In the genomic region with DNA sequence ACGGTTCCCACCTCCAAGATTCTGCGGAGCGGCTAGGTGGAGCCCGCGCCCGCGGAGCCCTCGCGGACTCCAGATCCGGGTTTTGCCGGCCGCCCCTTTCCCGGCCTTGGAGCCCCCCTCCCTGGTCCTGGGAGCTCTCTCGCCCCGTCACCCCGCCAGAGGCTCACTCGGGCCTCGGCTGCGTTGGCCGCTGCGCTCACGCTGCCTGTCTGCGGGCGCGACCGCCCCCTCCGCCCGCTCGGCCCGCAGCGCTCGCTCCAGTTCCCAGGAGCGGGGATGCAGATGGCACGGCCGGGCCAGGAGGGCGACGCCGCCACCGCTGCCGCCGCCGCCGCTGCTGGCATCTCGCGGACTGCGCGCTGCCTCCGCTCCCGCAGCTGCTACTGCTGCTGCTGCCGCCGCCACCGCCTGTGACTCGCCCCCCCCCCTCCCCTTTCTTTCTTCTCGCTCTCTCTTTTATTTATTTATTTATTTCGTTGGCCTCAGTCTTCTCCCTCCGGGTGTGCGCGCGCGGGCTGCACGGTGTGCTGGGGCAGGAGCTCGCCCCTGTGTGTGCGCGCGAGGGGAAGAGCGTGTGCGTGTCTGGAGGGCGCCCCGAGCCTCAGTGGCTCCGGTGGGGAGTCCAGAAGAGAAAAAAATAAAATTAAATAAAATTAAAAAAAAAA, we compare ENCODE assay signal across 8 mouse cellular contexts. TPM values are rescaled to one million over a fixed set of nuclear protein-coding genes. Genes with fewer than 3 reads are reported as not detected.
DNase-seq lines count a peak whose midpoint lies in the region; ATAC-seq and TF ChIP-seq lines count a peak whose summit lies in the region.

A gene (plus strand): TSS at position 549 of the 665 bp plus-strand sequence.

- peak within 1 kb of the TSS; percentile 89 for H3K4me2 ChIP-seq in forebrain, embryonic 15.5 days (replicated peaks)
- H3K4me2 ChIP-seq in liver, postnatal 0 days (ENCODE audit: low read depth, low read length), result peak within 1 kb of the TSS; percentile 84

- TF ChIP-seq CTCF in ES-Bruce4 (IDR thresholded peaks at IDR 0.05; ENCODE audit: low read depth, low read length), result no peak
- TF ChIP-seq CTCF in layer of hippocampus, adult 2 months (conservative IDR thresholded peaks at IDR 0.05), result peak; percentile 31; the same call in 1 of the 2 replicates
- no peak for TF ChIP-seq CTCF in liver, postnatal 0 days (IDR thresholded peaks at IDR 0.05; ENCODE audit: low read depth)
- no peak for TF ChIP-seq CTCF in olfactory bulb, adult 2 months (IDR thresholded peaks at IDR 0.05; ENCODE audit: insufficient read depth, low read depth, low read length)

- peak within 1 kb of the TSS; percentile 73 for H3K4me3 ChIP-seq in ES-Bruce4 (ENCODE audit: low read depth, low read length)
- H3K4me3 ChIP-seq in forebrain, embryonic 15.5 days, result peak within 1 kb of the TSS; percentile 77
- H3K4me3 ChIP-seq in layer of hippocampus, adult 2 months, result peak within 1 kb of the TSS; percentile 63
- H3K4me3 ChIP-seq in liver, postnatal 0 days (ENCODE audit: low read depth, low read length), result peak within 1 kb of the TSS; percentile 55
- H3K4me3 ChIP-seq in olfactory bulb, adult 2 months (ENCODE audit: insufficient read depth, low read depth, low read length), result peak within 1 kb of the TSS; percentile 97

- TF ChIP-seq POLR2A in ES-Bruce4 (IDR thresholded peaks at IDR 0.05; ENCODE audit: insufficient read depth, low read length), result no peak
- peak; percentile 85 for TF ChIP-seq POLR2A in olfactory bulb, adult 2 months (IDR thresholded peaks at IDR 0.05; ENCODE audit: insufficient read depth, low read depth, low read length)

- H3K27me3 ChIP-seq in ES-Bruce4 (ENCODE audit: control insufficient read depth, insufficient read depth, low read length, poor library complexity, severe bottlenecking), result peaks cover 18% of the 10 kb centered on the region
- peaks cover 5% of the 10 kb centered on the region; the same call in 1 of the 2 replicates for H3K27me3 ChIP-seq in forebrain, embryonic 15.5 days
- H3K27me3 ChIP-seq in liver, postnatal 0 days (ENCODE audit: insufficient read depth, low read length), result peaks cover 54% of the 10 kb centered on the region

- H3K36me3 ChIP-seq in ES-Bruce4 (ENCODE audit: control insufficient read depth, insufficient read depth, low read length, poor library complexity, severe bottlenecking), result no peaks in the 10 kb centered on the region
- no peaks in the 10 kb centered on the region for H3K36me3 ChIP-seq in forebrain, embryonic 15.5 days
- H3K36me3 ChIP-seq in liver, postnatal 0 days (replicated peaks; ENCODE audit: insufficient read depth, low read length), result no peaks in the 10 kb centered on the region

- intact Hi-C loops in heart, postnatal 10 days (cut with DNase I), result loop anchor here (5.0 kb wide), 2 partner anchors 53 to 503 kb away; no protein-coding TSS in a partner anchor

- no peak for TF ChIP-seq EP300 in ES-Bruce4 (IDR thresholded peaks at IDR 0.05; ENCODE audit: insufficient read depth, low read depth, low read length)
- no peak for TF ChIP-seq EP300 in liver, postnatal 0 days (IDR thresholded peaks at IDR 0.05; ENCODE audit: low read depth)

- H3K4me1 ChIP-seq in ES-Bruce4 (ENCODE audit: control insufficient read depth, insufficient read depth, low read length), result no peaks in the 10 kb centered on the region
- H3K4me1 ChIP-seq in forebrain, embryonic 15.5 days, result peaks cover 22% of the 10 kb centered on the region
- no peaks in the 10 kb centered on the region; the same call in none of the 2 replicates for H3K4me1 ChIP-seq in liver, postnatal 0 days (ENCODE audit: insufficient read depth)
- H3K4me1 ChIP-seq in olfactory bulb, adult 2 months (ENCODE audit: control insufficient read depth, insufficient read depth, low read length), result 0 out of 2 replicates have a peak, but pooled peaks cover 1% of the 10 kb centered on the region

- DNase-seq in cerebellum, adult 11 months, result peak; percentile 81
- DNase-seq in heart, postnatal 10 days, result peak; percentile 77 to 79
- peak; percentile 72 to 74 for DNase-seq in layer of hippocampus, adult 2 months (ENCODE audit: low spot score in 2 of 2)
- DNase-seq in liver, postnatal 0 days, result peak; percentile 28
- no peak for DNase-seq in B cell, adult 2 months

- H3K9me3 ChIP-seq in ES-Bruce4 (replicated peaks; ENCODE audit: control insufficient read depth, insufficient read depth, low read length, poor library complexity, severe bottlenecking), result no peaks in the 10 kb centered on the region
- H3K9me3 ChIP-seq in forebrain, embryonic 15.5 days, result no peaks in the 10 kb centered on the region
- no peaks in the 10 kb centered on the region for H3K9me3 ChIP-seq in liver, postnatal 0 days (ENCODE audit: low read length)

- under 1% methylated on average over 61 of the region's 70 CpGs for WGBS in forebrain, embryonic 15.5 days
- WGBS in liver, postnatal 0 days (ENCODE audit: insufficient replicate concordance), result under 1% methylated on average over 51 of the region's 70 CpGs
- WGBS in olfactory bulb, adult 2 months, result under 1% methylated on average over 63 of the region's 70 CpGs

- H3K9ac ChIP-seq in ES-Bruce4 (ENCODE audit: low read depth, poor library complexity, severe bottlenecking), result peak within 1 kb of the TSS; percentile 36
- peak within 1 kb of the TSS; percentile 86 for H3K9ac ChIP-seq in forebrain, embryonic 15.5 days (replicated peaks)
- peak within 1 kb of the TSS; percentile 26 for H3K9ac ChIP-seq in liver, postnatal 0 days (replicated peaks)

- peak; percentile 85 for ATAC-seq in forebrain, embryonic 15.5 days (replicated peaks)
- ATAC-seq in liver, postnatal 0 days, result peak; percentile 25

- H3K27ac ChIP-seq in ES-Bruce4 (ENCODE audit: insufficient read depth, low read length), result no peak within 1 kb of the TSS
- H3K27ac ChIP-seq in forebrain, embryonic 15.5 days (replicated peaks), result peak within 1 kb of the TSS; percentile 98
- peak within 1 kb of the TSS; percentile 97 for H3K27ac ChIP-seq in layer of hippocampus, adult 2 months
- H3K27ac ChIP-seq in liver, postnatal 0 days (ENCODE audit: low read depth), result no peak within 1 kb of the TSS
- H3K27ac ChIP-seq in olfactory bulb, adult 2 months (ENCODE audit: insufficient read depth, low read depth, low read length), result peak within 1 kb of the TSS; percentile 96

RNA-seq across cellular contexts. Expression of the gene that starts here (rescaled TPM):
- 0.36 and 1.7 TPM in 2 replicates for polyA plus RNA-seq in ES-Bruce4 (2011; ENCODE audit: insufficient read depth, insufficient read length, low read depth, missing spikeins)
- 47.5 and 51.3 TPM in 2 replicates for polyA plus RNA-seq in forebrain, embryonic 15.5 days (2015; fragmentation: Nextera tagmentation; extraction: Ambion mirVana)
- 1 to 10 TPM; 8.8 to 9.1 TPM for total RNA-seq in heart, postnatal 10 days (2021)
- 100 to 1,000 TPM; 177 to 189 TPM for total RNA-seq in layer of hippocampus, adult 2 months (2021)
- 0.73 and 1.1 TPM in 2 replicates for polyA plus RNA-seq in liver, postnatal 0 days (2015; fragmentation: Nextera tagmentation; extraction: Ambion mirVana)
- polyA plus RNA-seq in olfactory bulb, adult 2 months (2012; ENCODE audit: insufficient read depth, insufficient read length, low replicate concordance, missing spikeins), result not detected in 2 replicates

Comparison
In these comparisons a context has a peak if more than half of its experiments do, and no peak if none do; other contexts are left out.
1. RNA of the gene that starts here (total RNA-seq): 177 to 189 TPM in layer of hippocampus, adult 2 months; 8.8 to 9.1 TPM in heart, postnatal 10 days; every median in the first group is over 10 times any median in the second.
2. H3K27ac ChIP-seq: peak in forebrain, embryonic 15.5 days (single experiment), layer of hippocampus, adult 2 months (single experiment) and olfactory bulb, adult 2 months (single experiment); none in ES-Bruce4 (single experiment) and liver, postnatal 0 days (single experiment).
3. H3K9ac ChIP-seq: peak in every context shown above with its lines; median percentile 86 in forebrain, embryonic 15.5 days; 36 in ES-Bruce4; 26 in liver, postnatal 0 days.
4. DNase-seq: peak in cerebellum, adult 11 months (single experiment), heart, postnatal 10 days (2 of 2), layer of hippocampus, adult 2 months (2 of 2) and liver, postnatal 0 days (single experiment); none in B cell, adult 2 months (0 of 2).
5. Peak in every context shown above with its lines, with median percentiles within 50 percentile points of each other: H3K4me3 ChIP-seq.